Mouse (Mus musculus) heart, adult 2 months (tissue): ENCODE measurements around the gene Eif4enif1. TPM values are rescaled to one million over a fixed set of nuclear protein-coding genes. Genes with fewer than 3 reads are reported as not detected.

Source experiments
- DNase-seq, 2 experiments: peaks; one replicate each; pipeline ENCODE4 v3.0.0; 2021
- H3K27ac ChIP-seq: fragments of 200-600 bp; 2 replicates; pipeline ENCODE4 v1.8.1; 2022
- H3K27me3 ChIP-seq: fragments of 200-500 bp; 2 replicates; pipeline ENCODE4 v1.6.1; 2012; ENCODE audit warnings: mild to moderate bottlenecking, low read length, inconsistent platforms, mixed read lengths; ENCODE audit not compliant: control insufficient read depth, insufficient read depth
- H3K36me3 ChIP-seq: fragments of 200-500 bp; 2 replicates; pipeline ENCODE4 v1.6.1; 2012; ENCODE audit warnings: low read length, inconsistent platforms; ENCODE audit not compliant: control insufficient read depth, insufficient read depth
- H3K4me1 ChIP-seq: fragments of 200-500 bp; 2 replicates; pipeline ENCODE4 v1.6.1; 2011; ENCODE audit warnings: low read length; ENCODE audit not compliant: control insufficient read depth, insufficient read depth
- H3K4me3 ChIP-seq: fragments of 200-600 bp; 2 replicates; pipeline ENCODE4 v1.8.1; 2022
- H3K79me2 ChIP-seq: fragments of 200-500 bp; replicated peaks from 2 replicates; pipeline ENCODE4 v1.6.1; 2012; ENCODE audit warnings: mild to moderate bottlenecking, inconsistent platforms, low read length, moderate library complexity, mixed read lengths; ENCODE audit not compliant: control insufficient read depth, insufficient read depth
- H3K9ac ChIP-seq: fragments of 200-500 bp; 2 replicates; pipeline ENCODE4 v1.6.1; 2012; ENCODE audit warnings: low read depth, mild to moderate bottlenecking, control low read depth, inconsistent platforms, low read length, mixed read lengths
- CTCF ChIP-seq: fragments of 200-600 bp; IDR thresholded peaks from 2 replicates; pipeline ENCODE4 v1.8.1; 2022; ENCODE audit warnings: antibody characterized with exemption, mild to moderate bottlenecking, moderate library complexity
- EP300 ChIP-seq: fragments of 200-500 bp; IDR thresholded peaks from 2 replicates; pipeline ENCODE4 v1.6.1; 2011; ENCODE audit warnings: low read depth, low read length, control low read depth; ENCODE audit not compliant: insufficient read depth
- POLR2A ChIP-seq: fragments of 200-500 bp; IDR thresholded peaks from 2 replicates; pipeline ENCODE4 v1.6.1; 2011; ENCODE audit warnings: mild to moderate bottlenecking, low read depth, low read length, control low read depth; ENCODE audit not compliant: insufficient read depth
- WGBS: fragments of 180-500 bp; shearing (Covaris S2); methylation state at CpG from one replicate; pipeline ENCODE4 v1.1.7; 2018; 5-methylcytosine and 5-hydroxymethylcytosine counted together
- intact Hi-C: fragments of 180-260 bp; cut with DNase I; formaldehyde crosslinking; loops from one replicate; pipeline ENCODE4 v1.15.1; 2025
- polyA plus RNA-seq: library from polyadenylated mRNA; depleted of rRNA; stranded (reverse); fragments of >200 nt; gene quantifications from 2 replicates; pipeline ENCODE4 v1.2.3, GENCODE M21; 2012
- total RNA-seq, 2 experiments: library from RNA; stranded (reverse); gene quantifications; 2 replicates each; pipeline ENCODE4 v1.2.3; 2021

The Eif4enif1 gene
- total and polyA plus RNA-seq, 3 experiments, result 29.6 to 43.6 (median 36.4) TPM

DNA sequence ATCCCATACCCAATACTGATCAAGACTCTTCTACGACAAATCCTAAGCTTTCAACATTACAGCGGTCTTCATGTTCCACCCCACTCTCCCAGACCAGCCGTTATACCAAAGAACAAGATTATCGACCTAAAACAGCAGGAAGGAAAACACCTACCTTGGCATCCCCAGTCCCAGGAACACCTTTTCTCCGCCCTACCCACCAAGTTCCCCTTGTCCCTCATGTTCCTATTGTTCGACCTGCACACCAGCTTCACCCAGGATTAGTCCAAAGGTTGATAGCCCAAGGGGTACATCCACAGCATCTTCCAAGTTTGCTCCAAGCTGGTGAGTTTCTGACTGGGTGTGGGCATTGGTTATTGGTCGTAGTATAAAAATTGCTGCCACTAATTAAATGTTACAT lies 40.2 kb downstream of the Eif4enif1 start:
- Histone ChIP-seq H3K9ac (no peak overlapping the region), H3K79me2 (no peaks in the 10 kb centered on the region), H3K4me1 (no peaks in the 10 kb centered on the region; the same call in none of the 2 replicates), H3K27me3 (no peaks in the 10 kb centered on the region), H3K27ac (no peak overlapping the region), H3K36me3 (peaks cover 13% of the 10 kb centered on the region), H3K4me3 (no peak overlapping the region)
- TF ChIP-seq CTCF (no peak), POLR2A (no peak)
- WGBS, result 91% methylated on average over 7 of the region's 7 CpGs
- intact Hi-C loops, result no loop called here
- no peak for DNase-seq

DNA sequence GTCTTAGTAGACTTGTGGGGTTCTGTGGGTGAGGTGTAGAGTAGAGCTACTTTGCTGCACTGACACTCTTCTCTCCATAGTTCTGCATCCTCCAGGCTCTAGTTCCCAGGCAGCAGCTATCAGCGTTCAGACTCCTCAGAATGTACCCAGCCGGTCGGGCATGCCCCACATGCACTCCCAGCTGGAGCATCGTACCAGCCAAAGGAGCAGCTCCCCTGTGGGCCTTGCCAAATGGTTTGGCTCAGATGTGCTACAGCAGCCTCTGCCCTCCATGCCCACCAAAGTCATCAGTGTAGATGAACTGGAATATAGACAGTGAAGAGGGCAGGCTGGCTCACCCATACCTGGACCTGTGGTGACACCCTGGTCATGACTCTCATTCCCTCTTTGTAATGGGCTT lies 41.6 kb downstream of the Eif4enif1 start:
- no peak for TF ChIP-seq EP300
- H3K79me2 ChIP-seq, result no peaks in the 10 kb centered on the region
- DNase-seq, result no peak
- H3K4me1 ChIP-seq, result no peaks in the 10 kb centered on the region; the same call in 1 of the 2 replicates
- H3K27ac ChIP-seq, result no peak overlapping the region
- no peak overlapping the region for H3K9ac ChIP-seq
- no peak overlapping the region for H3K4me3 ChIP-seq
- intact Hi-C loops, result no loop called here
- 48% methylated on average over 4 of the region's 4 CpGs for WGBS
- H3K27me3 ChIP-seq, result no peaks in the 10 kb centered on the region
- H3K36me3 ChIP-seq, result peaks cover 11% of the 10 kb centered on the region

DNA sequence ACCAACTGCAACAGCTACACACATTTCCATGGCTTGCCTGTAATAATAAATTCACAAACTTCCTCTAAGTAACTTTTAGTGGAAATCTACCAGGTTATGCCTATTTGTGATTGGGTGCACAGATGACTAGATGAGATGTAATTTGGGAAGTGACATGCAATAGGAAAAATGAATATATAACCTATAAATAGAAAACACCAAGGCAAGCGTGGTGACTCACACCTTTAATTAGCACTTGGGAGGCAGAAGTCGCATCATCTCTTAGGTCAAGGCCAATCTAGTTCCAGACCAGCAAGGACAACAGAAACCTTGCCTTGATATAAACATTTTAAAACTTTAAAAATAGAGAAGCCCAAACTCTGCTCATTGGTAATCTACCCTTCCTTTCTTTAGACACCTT lies 45.2 kb downstream of the Eif4enif1 start:
- Histone ChIP-seq H3K27ac (peak overlapping the region; percentile 63), H3K4me1 (no peaks in the 10 kb centered on the region; the same call in 1 of the 2 replicates), H3K9ac (no peak overlapping the region), H3K27me3 (no peaks in the 10 kb centered on the region), H3K36me3 (peaks cover 10% of the 10 kb centered on the region), H3K4me3 (no peak overlapping the region), H3K79me2 (no peaks in the 10 kb centered on the region)
- WGBS, result 52% methylated on average over 2 of the region's 2 CpGs
- intact Hi-C loops, result no loop called here
- no peak for DNase-seq
- TF ChIP-seq EP300, result no peak
- no peak for TF ChIP-seq CTCF
- TF ChIP-seq POLR2A, result no peak

DNA sequence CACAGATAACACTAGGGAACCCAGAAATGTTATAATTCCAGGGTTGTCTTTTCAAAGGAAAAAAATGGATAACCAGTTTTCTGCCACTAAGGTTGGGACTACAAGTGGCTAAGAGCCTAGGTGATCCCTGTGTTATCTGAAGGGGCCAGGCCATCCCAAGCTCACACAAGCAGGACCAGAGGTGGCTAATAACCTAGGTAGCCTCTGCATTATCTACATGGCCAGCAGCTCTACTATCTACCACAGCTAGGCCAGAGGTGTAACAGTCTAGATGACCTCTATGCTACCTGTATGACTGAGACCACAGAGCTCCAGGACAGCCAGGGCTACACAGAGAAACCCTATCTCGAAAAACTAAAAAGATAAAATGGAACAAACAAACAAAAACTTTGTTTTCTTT lies 57.3 kb downstream of the Eif4enif1 start:
- Histone ChIP-seq H3K27me3 (no peaks in the 10 kb centered on the region), H3K79me2 (0 out of 2 replicates have a peak, but pooled peaks cover 2% of the 10 kb centered on the region), H3K36me3 (peaks cover 13% of the 10 kb centered on the region), H3K9ac (no peak overlapping the region), H3K4me1 (no peaks in the 10 kb centered on the region; the same call in 1 of the 2 replicates), H3K4me3 (no peak overlapping the region), H3K27ac (no peak overlapping the region)
- DNase-seq, result no peak
- intact Hi-C loops, result no loop called here
- TF ChIP-seq CTCF (no peak), EP300 (no peak), POLR2A (no peak)
- 81% methylated on average over 1 of the region's 1 CpGs for WGBS

DNA sequence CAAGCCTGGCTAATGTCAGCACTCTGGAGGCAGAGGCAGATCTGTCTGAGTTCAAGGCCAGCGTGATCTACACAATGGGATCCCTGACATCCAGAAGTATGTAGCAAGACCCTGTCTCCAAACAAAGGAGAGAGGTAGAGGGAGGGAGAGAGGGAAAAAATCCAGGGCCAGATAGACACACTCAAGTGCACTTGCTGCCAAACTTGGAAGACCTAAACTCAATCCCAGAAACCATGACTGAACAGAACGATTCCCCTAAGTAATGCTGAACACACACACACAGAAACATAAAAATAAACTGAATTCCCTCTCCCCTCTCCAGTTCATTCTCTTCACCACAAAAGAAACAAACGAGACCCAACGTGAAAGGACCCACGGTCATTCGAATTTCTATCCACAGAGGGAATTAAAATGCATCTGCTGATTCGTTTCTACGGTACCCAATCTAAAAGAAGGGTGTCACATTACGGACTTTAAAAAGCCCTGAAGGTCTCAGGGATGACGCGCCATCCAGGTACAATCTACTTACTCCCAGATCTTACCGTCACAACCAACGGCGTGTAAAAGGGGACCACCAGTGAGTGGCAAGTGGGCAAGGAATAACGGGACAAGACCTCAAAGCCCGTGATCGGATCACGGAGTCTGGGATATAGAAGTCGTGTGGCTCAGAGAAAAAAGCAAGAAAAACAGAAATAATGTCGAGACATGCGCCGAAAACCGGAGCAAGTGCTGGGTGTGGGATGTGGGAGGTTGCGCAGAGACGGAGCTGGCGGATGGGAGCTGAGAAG lies 63.3 kb downstream of the Eif4enif1 start:
- Histone ChIP-seq H3K9ac (peak overlapping the region; percentile 88), H3K4me1 (peaks cover 4% of the 10 kb centered on the region), H3K4me3 (peak overlapping the region; percentile 89), H3K79me2 (0 out of 2 replicates have a peak, but pooled peaks cover 3% of the 10 kb centered on the region), H3K36me3 (peaks cover 10% of the 10 kb centered on the region; the same call in 1 of the 2 replicates), H3K27me3 (no peaks in the 10 kb centered on the region), H3K27ac (peak overlapping the region; percentile 95)
- DNase-seq, result no peak
- WGBS, result 2% methylated on average over 26 of the region's 26 CpGs
- intact Hi-C loops, result loop anchor here (1.0 to 5.0 kb wide), 2 partner anchors 24 to 63 kb away; partner anchors contain the start of gene Eif4enif1
- no peak for TF ChIP-seq EP300
- no peak for TF ChIP-seq POLR2A
- TF ChIP-seq CTCF, result no peak

DNA sequence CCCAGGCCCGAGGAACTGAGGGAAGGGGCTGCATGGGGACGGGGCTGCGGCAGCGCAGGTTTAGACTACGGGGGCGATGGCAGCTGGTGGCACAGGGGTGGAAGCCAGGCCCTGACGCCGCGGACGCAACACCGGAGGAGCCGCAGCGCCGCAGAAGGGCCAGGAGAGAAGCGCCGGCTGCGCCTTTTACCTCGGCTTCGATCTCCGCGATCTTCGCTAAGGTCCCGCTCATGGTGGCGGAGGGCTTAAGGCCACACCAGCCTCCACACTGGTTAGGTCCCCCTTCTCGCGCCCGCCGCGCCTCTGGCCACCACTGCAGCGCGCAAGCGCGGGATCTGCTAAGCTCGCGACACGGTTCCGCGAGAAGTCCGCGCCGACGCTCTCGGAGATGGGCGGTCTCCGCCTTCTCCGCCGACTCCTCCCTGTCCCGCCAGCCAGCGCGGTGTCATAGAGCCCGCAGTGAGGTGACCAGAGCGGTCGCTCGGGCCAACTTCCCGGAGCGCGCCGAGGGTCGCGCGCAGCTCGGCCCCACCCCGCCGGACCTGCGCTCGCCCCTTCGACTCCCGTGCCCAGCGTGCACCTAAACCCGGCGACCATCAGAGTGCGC lies 64.0 kb downstream of the Eif4enif1 start, which contains the start of gene Drg1:
Gene Drg1 (minus strand): TSS at position 337 of the 607 bp plus-strand sequence.
- 0 out of 2 replicates have a peak, but pooled peaks have one; percentile 27 for TF ChIP-seq CTCF
- TF ChIP-seq EP300, result no peak
- peak; percentile 94 for TF ChIP-seq POLR2A
- WGBS, result under 1% methylated on average over 72 of the region's 72 CpGs
- H3K9ac ChIP-seq, result peak within 1 kb of the TSS; percentile 88
- peak; percentile 96 for DNase-seq
- 0 out of 2 replicates have a peak, but pooled peaks cover 3% of the 10 kb centered on the region for H3K79me2 ChIP-seq
- peak within 1 kb of the TSS; percentile 95 for H3K27ac ChIP-seq
- intact Hi-C loops, result loop anchor here (1.0 to 5.0 kb wide), 2 partner anchors 23 to 64 kb away; partner anchors contain the start of gene Eif4enif1
- H3K4me1 ChIP-seq, result peaks cover 4% of the 10 kb centered on the region
- no peaks in the 10 kb centered on the region for H3K27me3 ChIP-seq
- peak within 1 kb of the TSS; percentile 89 for H3K4me3 ChIP-seq
- peaks cover 9% of the 10 kb centered on the region; the same call in 1 of the 2 replicates for H3K36me3 ChIP-seq
